Mouse (Mus musculus): ENCODE measurements around the gene Trak1.

GRCm38 (mm10) chr9:121357102-121357501 is 59.8 kb downstream of the Trak1 start:
- no peak for TF ChIP-seq POLR2A (IDR thresholded peaks at IDR 0.05; ENCODE audit: low read depth, low read length)
- TF ChIP-seq CTCF (IDR thresholded peaks at IDR 0.05; ENCODE audit: borderline replicate concordance, insufficient read depth, low read length), result no peak
